Mouse (Mus musculus): ENCODE measurements around the gene Sdk1. TPM values are rescaled to one million over a fixed set of nuclear protein-coding genes. Genes with fewer than 3 reads are reported as not detected.
"Not testable (repeated sequence)": the region's sequence is repeated elsewhere in the genome, so short reads cannot be mapped to it uniquely, and the experiment has no call there.

Sdk1 gene
- polyA plus RNA-seq, 1 experiment from 2014 or later: 3.4 TPM

GRCm38 (mm10) chr5:141615763-141616162, 374.5 kb downstream of the Sdk1 start:
- Histone ChIP-seq H3K36me3 (ENCODE audit: control insufficient read depth, insufficient read depth, low read length) (no peaks in the 10 kb centered on the region), H3K9me3 (replicated peaks; ENCODE audit: control insufficient read depth, low read length) (no peaks in the 10 kb centered on the region), H3K9ac (ENCODE audit: low read length) (no peak overlapping the region), H3K27me3 (ENCODE audit: control insufficient read depth, insufficient read depth, low read length) (no peaks in the 10 kb centered on the region), H3K4me3 (replicated peaks; ENCODE audit: low read length) (no peak overlapping the region), H3K4me1 (ENCODE audit: control insufficient read depth, insufficient read depth, low read length) (no peaks in the 10 kb centered on the region), H3K27ac (ENCODE audit: low read length) (no peak overlapping the region), H3K4me2 (ENCODE audit: low read depth, low read length) (no peak overlapping the region)
- WGBS: 65% methylated on average over 7 of the region's 7 CpGs
- ATAC-seq (ENCODE audit: insufficient read depth, low FRiP score): no peak

- H3K9ac ChIP-seq (ENCODE audit: low read length): no peak overlapping the region
- H3K4me2 ChIP-seq (ENCODE audit: low read depth, low read length): no peak overlapping the region
- H3K9me3 ChIP-seq (replicated peaks; ENCODE audit: control insufficient read depth, low read length): no peaks in the 10 kb centered on the region
- no peaks in the 10 kb centered on the region for H3K36me3 ChIP-seq (ENCODE audit: control insufficient read depth, insufficient read depth, low read length)
- ATAC-seq (ENCODE audit: insufficient read depth, low FRiP score): no peak
- no peaks in the 10 kb centered on the region for H3K27me3 ChIP-seq (ENCODE audit: control insufficient read depth, insufficient read depth, low read length)
- H3K4me3 ChIP-seq (replicated peaks; ENCODE audit: low read length): no peak overlapping the region
- no peaks in the 10 kb centered on the region for H3K4me1 ChIP-seq (ENCODE audit: control insufficient read depth, insufficient read depth, low read length)
- H3K27ac ChIP-seq (ENCODE audit: low read length): no peak overlapping the region
- WGBS: 78% methylated on average over 6 of the region's 6 CpGs
These were observed 376.4 kb downstream of the Sdk1 start for GRCm38 (mm10) chr5:141617660-141618059.

GRCm38 (mm10) chr5:141625401-141625800, 384.1 kb downstream of the Sdk1 start:
- H3K4me1 ChIP-seq (ENCODE audit: control insufficient read depth, insufficient read depth, low read length): no peaks in the 10 kb centered on the region
- H3K9ac ChIP-seq (ENCODE audit: low read length): no peak overlapping the region
- H3K4me2 ChIP-seq (ENCODE audit: low read depth, low read length): no peak overlapping the region
- H3K4me3 ChIP-seq (replicated peaks; ENCODE audit: low read length): no peak overlapping the region
- no peaks in the 10 kb centered on the region for H3K27me3 ChIP-seq (ENCODE audit: control insufficient read depth, insufficient read depth, low read length)
- WGBS: 81% methylated on average over 4 of the region's 4 CpGs
- ATAC-seq (ENCODE audit: insufficient read depth, low FRiP score): no peak
- H3K9me3 ChIP-seq (replicated peaks; ENCODE audit: control insufficient read depth, low read length): no peaks in the 10 kb centered on the region; the same call in 1 of the 2 replicates
- H3K27ac ChIP-seq (ENCODE audit: low read length): no peak overlapping the region
- H3K36me3 ChIP-seq (ENCODE audit: control insufficient read depth, insufficient read depth, low read length): no peaks in the 10 kb centered on the region

- no peak overlapping the region for H3K9ac ChIP-seq (ENCODE audit: low read length)
- H3K4me2 ChIP-seq (ENCODE audit: low read depth, low read length): no peak overlapping the region
- H3K36me3 ChIP-seq (ENCODE audit: control insufficient read depth, insufficient read depth, low read length): no peaks in the 10 kb centered on the region
- WGBS: 79% methylated on average over 5 of the region's 5 CpGs
- H3K27ac ChIP-seq (ENCODE audit: low read length): no peak overlapping the region
- H3K4me3 ChIP-seq (replicated peaks; ENCODE audit: low read length): no peak overlapping the region
- no peaks in the 10 kb centered on the region for H3K27me3 ChIP-seq (ENCODE audit: control insufficient read depth, insufficient read depth, low read length)
- no peaks in the 10 kb centered on the region; the same call in 1 of the 2 replicates for H3K9me3 ChIP-seq (replicated peaks; ENCODE audit: control insufficient read depth, low read length)
- no peak for ATAC-seq (ENCODE audit: insufficient read depth, low FRiP score)
- no peaks in the 10 kb centered on the region for H3K4me1 ChIP-seq (ENCODE audit: control insufficient read depth, insufficient read depth, low read length)
These were observed 390.4 kb downstream of the Sdk1 start for GRCm38 (mm10) chr5:141631641-141632040.

- H3K36me3 ChIP-seq (ENCODE audit: control insufficient read depth, insufficient read depth, low read length): no peaks in the 10 kb centered on the region
- no peaks in the 10 kb centered on the region for H3K4me1 ChIP-seq (ENCODE audit: control insufficient read depth, insufficient read depth, low read length)
- H3K27me3 ChIP-seq (ENCODE audit: control insufficient read depth, insufficient read depth, low read length): no peaks in the 10 kb centered on the region
- WGBS: 66% methylated on average over 4 of the region's 4 CpGs
- no peak overlapping the region for H3K4me2 ChIP-seq (ENCODE audit: low read depth, low read length)
- H3K9me3 ChIP-seq (replicated peaks; ENCODE audit: control insufficient read depth, low read length): no peaks in the 10 kb centered on the region; the same call in 1 of the 2 replicates
- H3K4me3 ChIP-seq (replicated peaks; ENCODE audit: low read length): no peak overlapping the region
- H3K9ac ChIP-seq (ENCODE audit: low read length): no peak overlapping the region
- H3K27ac ChIP-seq (ENCODE audit: low read length): no peak overlapping the region
- no peak for ATAC-seq (ENCODE audit: insufficient read depth, low FRiP score)
These were observed 392.0 kb downstream of the Sdk1 start for GRCm38 (mm10) chr5:141633271-141633670.

DNA sequence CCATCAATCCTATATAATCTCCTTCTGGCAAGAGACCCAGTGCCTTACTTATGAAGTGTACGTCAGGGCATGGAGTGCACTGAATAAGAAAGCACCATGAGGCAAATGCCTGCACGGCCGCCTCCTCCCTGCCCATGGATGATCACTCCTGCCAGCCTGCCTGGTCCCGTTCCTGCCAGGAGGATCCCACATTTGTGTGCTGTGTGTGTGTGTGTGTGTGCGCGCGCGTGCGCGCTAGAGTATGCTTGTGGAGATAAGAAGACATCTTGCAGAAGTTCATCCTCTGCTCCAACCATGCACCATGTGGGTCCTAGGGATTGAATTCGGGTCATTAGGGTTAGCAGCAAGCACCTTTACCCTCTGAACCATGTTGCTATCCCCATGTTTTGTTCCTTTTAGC, 395.1 kb downstream of the Sdk1 start:
- H3K4me3 ChIP-seq (replicated peaks; ENCODE audit: low read length): no peak overlapping the region
- no peaks in the 10 kb centered on the region for H3K27me3 ChIP-seq (ENCODE audit: control insufficient read depth, insufficient read depth, low read length)
- H3K9me3 ChIP-seq (replicated peaks; ENCODE audit: control insufficient read depth, low read length): no peaks in the 10 kb centered on the region
- H3K36me3 ChIP-seq (ENCODE audit: control insufficient read depth, insufficient read depth, low read length): no peaks in the 10 kb centered on the region
- H3K27ac ChIP-seq (ENCODE audit: low read length): no peak overlapping the region
- no peak for ATAC-seq (ENCODE audit: insufficient read depth, low FRiP score)
- 87% methylated on average over 11 of the region's 11 CpGs for WGBS
- no peaks in the 10 kb centered on the region for H3K4me1 ChIP-seq (ENCODE audit: control insufficient read depth, insufficient read depth, low read length)
- H3K4me2 ChIP-seq (ENCODE audit: low read depth, low read length): no peak overlapping the region
- no peak overlapping the region for H3K9ac ChIP-seq (ENCODE audit: low read length)

DNA sequence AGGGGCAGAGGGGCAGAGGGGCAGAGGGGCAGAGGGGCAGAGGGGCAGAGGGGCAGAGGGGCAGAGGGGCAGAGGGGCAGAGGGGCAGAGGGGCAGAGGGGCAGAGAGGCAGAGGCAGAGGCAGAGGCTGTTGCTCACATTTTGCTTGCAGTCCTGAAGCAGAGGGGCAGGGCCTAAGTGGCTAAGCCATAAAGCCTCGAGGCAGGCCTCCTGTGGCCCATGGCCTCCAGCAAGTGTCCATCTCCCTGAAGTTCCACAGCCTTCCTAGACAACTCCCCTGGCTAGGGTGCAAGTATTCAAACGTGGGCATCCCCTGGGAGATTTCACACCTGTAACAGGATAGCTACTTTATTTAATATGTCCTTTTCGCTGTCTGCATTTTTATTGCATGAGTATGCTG, 395.8 kb downstream of the Sdk1 start:
- H3K4me3 ChIP-seq (replicated peaks; ENCODE audit: low read length); H3K4me1 ChIP-seq (ENCODE audit: control insufficient read depth, insufficient read depth, low read length); H3K4me2 ChIP-seq (ENCODE audit: low read depth, low read length); H3K27ac ChIP-seq (ENCODE audit: low read length); ATAC-seq (ENCODE audit: insufficient read depth, low FRiP score); H3K27me3 ChIP-seq (ENCODE audit: control insufficient read depth, insufficient read depth, low read length); H3K9me3 ChIP-seq (replicated peaks; ENCODE audit: control insufficient read depth, low read length); H3K36me3 ChIP-seq (ENCODE audit: control insufficient read depth, insufficient read depth, low read length); H3K9ac ChIP-seq (ENCODE audit: low read length): not testable (repeated sequence)
- 67% methylated on average over 3 of the region's 3 CpGs for WGBS

- no peak overlapping the region for H3K27ac ChIP-seq (ENCODE audit: low read length)
- H3K36me3 ChIP-seq (ENCODE audit: control insufficient read depth, insufficient read depth, low read length): no peaks in the 10 kb centered on the region
- H3K4me2 ChIP-seq (ENCODE audit: low read depth, low read length): no peak overlapping the region
- no peak overlapping the region for H3K4me3 ChIP-seq (replicated peaks; ENCODE audit: low read length)
- H3K9me3 ChIP-seq (replicated peaks; ENCODE audit: control insufficient read depth, low read length): no peaks in the 10 kb centered on the region
- no peaks in the 10 kb centered on the region for H3K27me3 ChIP-seq (ENCODE audit: control insufficient read depth, insufficient read depth, low read length)
- no peaks in the 10 kb centered on the region for H3K4me1 ChIP-seq (ENCODE audit: control insufficient read depth, insufficient read depth, low read length)
- H3K9ac ChIP-seq (ENCODE audit: low read length): no peak overlapping the region
- no peak for ATAC-seq (ENCODE audit: insufficient read depth, low FRiP score)
- 90% methylated on average over 5 of the region's 5 CpGs for WGBS
These were observed 404.4 kb downstream of the Sdk1 start for GRCm38 (mm10) chr5:141645671-141646070.

DNA sequence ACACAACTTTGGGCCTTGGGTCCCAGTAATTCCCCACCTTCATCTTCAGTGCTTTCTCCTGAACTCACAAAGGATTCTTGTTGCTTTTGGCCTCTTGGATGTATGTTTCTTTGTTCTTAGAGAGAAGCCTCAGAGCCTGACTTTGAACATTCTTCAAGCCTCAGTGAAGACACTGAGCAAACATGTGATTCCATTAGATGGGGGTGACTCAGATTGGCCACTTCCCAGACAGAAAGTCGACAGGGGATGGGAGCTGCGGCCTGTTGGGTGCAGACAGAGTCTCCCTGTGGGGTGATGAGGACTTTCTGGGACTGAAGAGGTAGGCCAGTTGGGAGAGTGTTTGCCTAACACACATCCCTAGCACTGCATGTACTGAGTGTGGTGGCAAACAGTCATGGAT, 405.3 kb downstream of the Sdk1 start:
- no peaks in the 10 kb centered on the region for H3K27me3 ChIP-seq (ENCODE audit: control insufficient read depth, insufficient read depth, low read length)
- WGBS: 67% methylated on average over 2 of the region's 2 CpGs
- no peaks in the 10 kb centered on the region for H3K36me3 ChIP-seq (ENCODE audit: control insufficient read depth, insufficient read depth, low read length)
- H3K9ac ChIP-seq (ENCODE audit: low read length): no peak overlapping the region
- no peaks in the 10 kb centered on the region for H3K9me3 ChIP-seq (replicated peaks; ENCODE audit: control insufficient read depth, low read length)
- ATAC-seq (ENCODE audit: insufficient read depth, low FRiP score): no peak
- no peaks in the 10 kb centered on the region for H3K4me1 ChIP-seq (ENCODE audit: control insufficient read depth, insufficient read depth, low read length)
- no peak overlapping the region for H3K4me2 ChIP-seq (ENCODE audit: low read depth, low read length)
- no peak overlapping the region for H3K4me3 ChIP-seq (replicated peaks; ENCODE audit: low read length)
- H3K27ac ChIP-seq (ENCODE audit: low read length): no peak overlapping the region

- Histone ChIP-seq H3K4me2 (ENCODE audit: low read depth, low read length) (no peak overlapping the region), H3K36me3 (ENCODE audit: control insufficient read depth, insufficient read depth, low read length) (no peaks in the 10 kb centered on the region), H3K9ac (ENCODE audit: low read length) (no peak overlapping the region), H3K9me3 (replicated peaks; ENCODE audit: control insufficient read depth, low read length) (no peaks in the 10 kb centered on the region), H3K4me1 (ENCODE audit: control insufficient read depth, insufficient read depth, low read length) (no peaks in the 10 kb centered on the region), H3K27ac (ENCODE audit: low read length) (no peak overlapping the region), H3K27me3 (ENCODE audit: control insufficient read depth, insufficient read depth, low read length) (no peaks in the 10 kb centered on the region), H3K4me3 (replicated peaks; ENCODE audit: low read length) (no peak overlapping the region)
- WGBS: 54% methylated on average over 6 of the region's 6 CpGs
- ATAC-seq (ENCODE audit: insufficient read depth, low FRiP score): no peak
These were observed 408.6 kb downstream of the Sdk1 start for GRCm38 (mm10) chr5:141649831-141650375.
